Mouse (Mus musculus) stomach, embryonic 15.5 days (tissue): Measurements from ENCODE around the gene Mapkap1. TPM values are rescaled to one million over a fixed set of nuclear protein-coding genes. Genes with fewer than 3 reads are reported as not detected.

Source experiments
- ATAC-seq: fragments of 200-750 bp; cut with Nextera tagmentation; 2 replicates; pipeline ENCODE4 v1.8.0; 2017; ENCODE audit warnings: low read depth, moderate number of reproducible peaks, moderate TSS enrichment; ENCODE audit not compliant: insufficient read depth, low FRiP score
- H3K27ac ChIP-seq: fragments of 300-500 bp; sonication (generic); 2 replicates; pipeline ENCODE4 v1.5.1; 2015; ENCODE audit warnings: mild to moderate bottlenecking, inconsistent platforms
- H3K27me3 ChIP-seq: fragments of 300-500 bp; sonication (generic); replicated peaks from 2 replicates; pipeline ENCODE4 v1.6.1; 2015; ENCODE audit warnings: inconsistent platforms
- H3K36me3 ChIP-seq: fragments of 300-500 bp; sonication (generic); 2 replicates; pipeline ENCODE4 v1.6.1; 2015; ENCODE audit warnings: inconsistent platforms
- H3K4me1 ChIP-seq: fragments of 300-500 bp; sonication (generic); 2 replicates; pipeline ENCODE4 v1.6.1; 2015; ENCODE audit warnings: inconsistent platforms
- H3K4me2 ChIP-seq: fragments of 300-500 bp; sonication (generic); 2 replicates; pipeline ENCODE4 v1.6.1; 2015; ENCODE audit warnings: mild to moderate bottlenecking, inconsistent platforms
- H3K4me3 ChIP-seq: fragments of 300-500 bp; sonication (generic); replicated peaks from 2 replicates; pipeline ENCODE4 v1.5.1; 2015; ENCODE audit warnings: inconsistent platforms
- H3K9ac ChIP-seq: fragments of 300-500 bp; sonication (generic); 2 replicates; pipeline ENCODE4 v1.6.1; 2015; ENCODE audit warnings: inconsistent platforms
- H3K9me3 ChIP-seq: fragments of 300-500 bp; sonication (generic); 2 replicates; pipeline ENCODE4 v1.6.1; 2016; ENCODE audit warnings: inconsistent platforms
- WGBS: fragments of 180-500 bp; shearing (Covaris S2); methylation state at CpG from one replicate; pipeline ENCODE4 v1.1.7; 2015; 5-methylcytosine and 5-hydroxymethylcytosine counted together
- polyA plus RNA-seq: library from polyadenylated mRNA; unstranded; fragments of >200 nt; fragmentation: Nextera tagmentation; extraction: Ambion mirVana; gene quantifications from 2 replicates; pipeline ENCODE4 v1.2.1, GENCODE M21; 2015

Gene Mapkap1
- polyA plus RNA-seq, 1 experiment from 2014 or later: 89.9 TPM

- ATAC-seq: no peak
- no peak overlapping the region for H3K9ac ChIP-seq
- no peak overlapping the region for H3K4me2 ChIP-seq
- no peaks in the 10 kb centered on the region for H3K4me1 ChIP-seq
- no peaks in the 10 kb centered on the region for H3K27me3 ChIP-seq
- H3K9me3 ChIP-seq: no peaks in the 10 kb centered on the region
- H3K4me3 ChIP-seq: no peak overlapping the region
- H3K36me3 ChIP-seq: no peaks in the 10 kb centered on the region
- H3K27ac ChIP-seq: no peak overlapping the region
- WGBS: 86% methylated on average over 5 of the region's 5 CpGs
These were observed 108.7 kb downstream of the Mapkap1 start for GRCm38 (mm10) chr2:34515263-34515662.

- 70% methylated on average over 2 of the region's 2 CpGs for WGBS
- Histone ChIP-seq H3K4me2 (no peak overlapping the region), H3K27me3 (no peaks in the 10 kb centered on the region), H3K9me3 (no peaks in the 10 kb centered on the region), H3K27ac (no peak overlapping the region), H3K4me1 (no peaks in the 10 kb centered on the region), H3K9ac (no peak overlapping the region), H3K36me3 (no peaks in the 10 kb centered on the region), H3K4me3 (no peak overlapping the region)
- ATAC-seq: no peak
These were observed 111.5 kb downstream of the Mapkap1 start for GRCm38 (mm10) chr2:34518083-34518482.

- H3K4me1 ChIP-seq: no peaks in the 10 kb centered on the region
- 78% methylated on average over 5 of the region's 5 CpGs for WGBS
- ATAC-seq: no peak
These were observed 112.0 kb downstream of the Mapkap1 start for GRCm38 (mm10) chr2:34518526-34518925.

GRCm38 (mm10) chr2:34519525-34519924, 113.0 kb downstream of the Mapkap1 start:
- 44% methylated on average over 6 of the region's 6 CpGs for WGBS

More at GRCm38 (mm10) chr2:34518526-34518925, 112.0 kb downstream of the Mapkap1 start:
- H3K4me3 ChIP-seq: no peak overlapping the region
- H3K27me3 ChIP-seq: no peaks in the 10 kb centered on the region
- no peaks in the 10 kb centered on the region for H3K9me3 ChIP-seq
- H3K4me2 ChIP-seq: no peak overlapping the region
- no peak overlapping the region for H3K27ac ChIP-seq
- H3K36me3 ChIP-seq: no peaks in the 10 kb centered on the region
- H3K9ac ChIP-seq: no peak overlapping the region

DNA sequence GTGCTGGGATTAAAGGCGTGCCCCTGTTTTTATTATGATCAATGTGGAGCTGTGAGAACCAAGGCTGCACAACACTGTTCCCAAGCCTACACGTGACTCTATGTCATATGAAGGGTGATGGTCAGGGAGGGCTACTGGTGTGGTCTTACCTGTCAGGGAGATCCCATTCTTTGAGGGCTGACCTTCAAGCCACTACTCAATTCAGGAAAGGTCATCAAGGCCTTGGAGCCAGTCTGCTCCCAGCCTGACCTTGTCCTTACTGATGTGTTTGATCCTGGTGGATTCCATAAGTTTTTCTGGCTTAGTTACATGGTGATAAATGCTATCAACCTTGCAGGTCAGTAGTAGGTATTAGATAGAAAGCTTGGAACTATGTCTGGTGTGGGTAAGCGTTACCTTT, 114.8 kb downstream of the Mapkap1 start:
- Histone ChIP-seq H3K27me3 (no peaks in the 10 kb centered on the region), H3K36me3 (no peaks in the 10 kb centered on the region), H3K9ac (no peak overlapping the region), H3K27ac (no peak overlapping the region), H3K4me3 (no peak overlapping the region), H3K9me3 (no peaks in the 10 kb centered on the region), H3K4me2 (no peak overlapping the region), H3K4me1 (0 out of 2 replicates have a peak, but pooled peaks cover 2% of the 10 kb centered on the region)
- 88% methylated on average over 3 of the region's 3 CpGs for WGBS
- ATAC-seq: no peak

More at GRCm38 (mm10) chr2:34519525-34519924, 113.0 kb downstream of the Mapkap1 start:
- H3K4me3 ChIP-seq: no peak overlapping the region
- no peaks in the 10 kb centered on the region for H3K36me3 ChIP-seq
- H3K9me3 ChIP-seq: no peaks in the 10 kb centered on the region
- no peak for ATAC-seq
- H3K27ac ChIP-seq: no peak overlapping the region
- no peak overlapping the region for H3K4me2 ChIP-seq
- no peaks in the 10 kb centered on the region for H3K4me1 ChIP-seq
- no peaks in the 10 kb centered on the region for H3K27me3 ChIP-seq
- no peak overlapping the region for H3K9ac ChIP-seq

- Histone ChIP-seq H3K27me3 (no peaks in the 10 kb centered on the region), H3K4me1 (peaks cover 20% of the 10 kb centered on the region), H3K27ac (peak overlapping the region; percentile 74), H3K9ac (no peak overlapping the region), H3K4me3 (no peak overlapping the region), H3K36me3 (no peaks in the 10 kb centered on the region), H3K4me2 (no peak overlapping the region), H3K9me3 (no peaks in the 10 kb centered on the region)
- peak; percentile 53; the same call in 1 of the 2 replicates for ATAC-seq
- 31% methylated on average over 15 of the region's 15 CpGs for WGBS
These were observed 120.2 kb downstream of the Mapkap1 start for GRCm38 (mm10) chr2:34526527-34527371.

DNA sequence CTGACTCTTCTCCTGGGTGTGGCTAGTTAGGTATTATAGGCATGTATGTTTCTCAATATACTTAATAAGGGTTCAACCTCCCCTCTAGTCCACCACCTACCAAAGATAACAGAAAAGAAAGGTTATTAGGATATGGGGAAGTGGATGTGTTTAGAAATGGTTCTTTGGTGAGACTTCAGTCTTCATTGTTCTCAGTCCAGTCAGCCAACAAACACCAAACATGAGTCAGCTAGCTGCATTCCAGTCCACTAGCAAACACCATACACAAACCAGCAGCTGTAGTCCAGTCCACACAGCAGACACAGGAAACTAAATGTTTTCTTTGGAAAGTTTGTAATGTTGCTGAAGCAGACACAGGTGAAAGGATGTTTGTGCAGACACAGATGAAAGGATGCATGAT, 121.9 kb downstream of the Mapkap1 start:
- Histone ChIP-seq H3K4me1 (peaks cover 24% of the 10 kb centered on the region), H3K27me3 (no peaks in the 10 kb centered on the region), H3K9ac (no peak overlapping the region), H3K4me3 (no peak overlapping the region), H3K9me3 (no peaks in the 10 kb centered on the region), H3K27ac (no peak overlapping the region), H3K36me3 (no peaks in the 10 kb centered on the region), H3K4me2 (no peak overlapping the region)
- no peak for ATAC-seq

DNA sequence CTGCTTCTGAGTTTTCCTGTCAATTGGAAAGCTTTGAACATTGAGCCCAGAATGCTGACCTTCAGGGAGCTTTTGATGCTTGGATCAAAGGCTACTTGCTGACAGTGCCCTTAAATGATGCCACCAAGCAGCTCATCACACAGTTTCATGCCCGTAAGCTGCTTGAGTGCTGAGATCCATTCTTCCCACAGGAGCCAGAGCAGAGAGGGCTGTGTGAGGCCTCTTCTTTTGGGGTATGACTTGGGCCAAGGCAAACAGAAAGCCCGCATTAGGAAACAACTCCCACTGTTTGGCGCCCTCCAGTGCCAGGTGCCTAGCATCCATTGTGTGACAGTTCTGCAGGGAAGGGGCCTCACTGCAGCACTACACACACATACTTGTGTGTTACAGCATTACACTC, 123.5 kb downstream of the Mapkap1 start:
- no peak overlapping the region for H3K4me3 ChIP-seq
- peaks cover 26% of the 10 kb centered on the region for H3K4me1 ChIP-seq
- 63% methylated on average over 3 of the region's 3 CpGs for WGBS
- H3K27ac ChIP-seq: no peak overlapping the region
- H3K9ac ChIP-seq: no peak overlapping the region
- H3K9me3 ChIP-seq: no peaks in the 10 kb centered on the region
- H3K4me2 ChIP-seq: no peak overlapping the region
- no peaks in the 10 kb centered on the region for H3K36me3 ChIP-seq
- no peak for ATAC-seq
- H3K27me3 ChIP-seq: no peaks in the 10 kb centered on the region

GRCm38 (mm10) chr2:34531801-34532298, 125.3 kb downstream of the Mapkap1 start:
- no peaks in the 10 kb centered on the region for H3K9me3 ChIP-seq
- no peaks in the 10 kb centered on the region for H3K36me3 ChIP-seq
- peak overlapping the region; percentile 78 for H3K27ac ChIP-seq
- no peak overlapping the region for H3K9ac ChIP-seq
- no peak overlapping the region for H3K4me3 ChIP-seq
- 0 out of 2 replicates have a peak overlapping the region, but pooled peaks have one; percentile 12 for H3K4me2 ChIP-seq
- 17% methylated on average over 3 of the region's 3 CpGs for WGBS
- H3K4me1 ChIP-seq: peaks cover 24% of the 10 kb centered on the region
- peak; percentile 79 for ATAC-seq
- no peaks in the 10 kb centered on the region for H3K27me3 ChIP-seq

GRCm38 (mm10) chr2:34532394-34532793, 125.8 kb downstream of the Mapkap1 start:
- H3K36me3 ChIP-seq: no peaks in the 10 kb centered on the region
- peaks cover 24% of the 10 kb centered on the region for H3K4me1 ChIP-seq
- H3K9me3 ChIP-seq: no peaks in the 10 kb centered on the region
- no peak overlapping the region for H3K4me2 ChIP-seq
- ATAC-seq: no peak
- WGBS: 70% methylated on average over 1 of the region's 1 CpGs
- peak overlapping the region; percentile 73 for H3K27ac ChIP-seq
- H3K9ac ChIP-seq: no peak overlapping the region
- no peaks in the 10 kb centered on the region for H3K27me3 ChIP-seq
- H3K4me3 ChIP-seq: no peak overlapping the region

- no peaks in the 10 kb centered on the region for H3K9me3 ChIP-seq
- no peak overlapping the region for H3K9ac ChIP-seq
- H3K27ac ChIP-seq: no peak overlapping the region
- no peak overlapping the region for H3K4me3 ChIP-seq
- peaks cover 24% of the 10 kb centered on the region for H3K4me1 ChIP-seq
- no peak for ATAC-seq
- no peaks in the 10 kb centered on the region for H3K27me3 ChIP-seq
- no peak overlapping the region for H3K4me2 ChIP-seq
- no peaks in the 10 kb centered on the region for H3K36me3 ChIP-seq
These were observed 126.7 kb downstream of the Mapkap1 start for GRCm38 (mm10) chr2:34533281-34533680.

- no peak overlapping the region for H3K27ac ChIP-seq
- WGBS: 46% methylated on average over 12 of the region's 12 CpGs
These were observed 128.4 kb downstream of the Mapkap1 start for GRCm38 (mm10) chr2:34534996-34535395.

More at GRCm38 (mm10) chr2:34534996-34535395, 128.4 kb downstream of the Mapkap1 start:
- no peak overlapping the region for H3K4me3 ChIP-seq
- ATAC-seq: no peak
- H3K4me1 ChIP-seq: peaks cover 22% of the 10 kb centered on the region
- H3K4me2 ChIP-seq: no peak overlapping the region
- no peaks in the 10 kb centered on the region for H3K27me3 ChIP-seq
- H3K9me3 ChIP-seq: no peaks in the 10 kb centered on the region
- H3K36me3 ChIP-seq: no peaks in the 10 kb centered on the region
- no peak overlapping the region for H3K9ac ChIP-seq
